Mouse (Mus musculus) activated CD4-positive, CD25-positive, alpha-beta regulatory T cell, adult 4 months (primary cell): ENCODE data around the gene Dlg1. TPM values are rescaled to one million over a fixed set of nuclear protein-coding genes. Genes with fewer than 3 reads are reported as not detected.

ENCODE experiments used
- ATAC-seq: one replicate; pipeline ENCODE4 v1.8.0; 2017
- polyA plus RNA-seq, 2 experiments: library from polyadenylated mRNA; unstranded; fragments of 100-300 nt; shearing (Covaris generic); gene quantifications; one replicate each; pipeline ENCODE4 v1.2.1; 2017

The Dlg1 gene
- polyA plus RNA-seq, 2 experiments from 2014 or later: 20.6 to 29.1 TPM

GRCm38 (mm10) chr16:31908959-31909358 is 245.7 kb downstream of the Dlg1 start:
- ATAC-seq: no peak

DNA sequence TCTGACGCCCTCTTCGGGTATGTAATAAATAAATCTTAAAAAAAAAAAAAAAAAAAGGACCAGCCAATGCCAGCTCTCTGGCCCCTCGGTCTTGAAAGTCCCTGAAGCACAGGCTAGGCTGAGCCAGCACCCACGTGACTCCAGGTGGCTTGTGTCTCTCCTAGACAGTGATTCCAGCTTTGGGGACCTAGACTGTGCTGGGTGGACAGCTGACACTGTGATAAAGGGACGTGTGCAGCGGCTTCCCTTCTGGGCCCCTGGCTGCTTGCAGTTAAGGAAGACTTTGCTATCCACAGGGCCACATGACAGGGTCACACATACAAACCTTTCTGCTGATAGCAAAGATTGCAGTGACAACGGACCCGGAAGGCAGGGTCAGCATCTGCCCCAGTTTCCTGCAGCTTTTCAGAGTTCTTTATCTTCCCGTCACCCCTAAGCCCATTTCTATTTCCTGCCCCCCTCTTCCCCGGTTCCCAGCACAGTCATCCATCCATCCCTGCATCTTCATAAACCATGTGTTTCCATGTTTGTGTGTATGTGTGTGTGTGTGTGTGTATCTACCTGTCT is 247.1 kb downstream of the Dlg1 start:
- no peak for ATAC-seq

- ATAC-seq: no peak
Observed at GRCm38 (mm10) chr16:31917776-31918175, 254.5 kb downstream of the Dlg1 start.

DNA sequence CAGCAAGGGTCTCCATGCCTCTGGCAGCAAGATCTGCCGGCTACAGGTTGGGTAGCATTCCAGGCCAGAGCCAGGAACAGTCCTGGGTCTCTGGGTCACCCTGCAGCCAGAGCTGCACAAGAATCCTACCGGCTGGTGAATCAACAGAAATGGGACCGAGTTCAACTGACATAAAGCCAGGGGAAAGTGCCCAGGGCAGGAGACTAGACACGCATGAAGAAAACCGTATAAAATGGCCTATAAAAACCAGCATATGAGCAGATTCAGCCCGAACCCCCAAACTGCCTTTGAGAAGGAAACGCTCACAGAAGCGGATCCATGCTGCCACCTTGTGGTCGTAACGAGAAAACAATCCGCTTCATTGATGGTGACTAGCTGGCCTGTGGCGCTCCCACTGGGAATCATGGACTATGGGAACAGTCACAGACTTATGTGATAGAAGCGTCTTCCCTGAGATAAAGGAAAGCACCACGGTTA is 255.0 kb downstream of the Dlg1 start:
- no peak for ATAC-seq

DNA sequence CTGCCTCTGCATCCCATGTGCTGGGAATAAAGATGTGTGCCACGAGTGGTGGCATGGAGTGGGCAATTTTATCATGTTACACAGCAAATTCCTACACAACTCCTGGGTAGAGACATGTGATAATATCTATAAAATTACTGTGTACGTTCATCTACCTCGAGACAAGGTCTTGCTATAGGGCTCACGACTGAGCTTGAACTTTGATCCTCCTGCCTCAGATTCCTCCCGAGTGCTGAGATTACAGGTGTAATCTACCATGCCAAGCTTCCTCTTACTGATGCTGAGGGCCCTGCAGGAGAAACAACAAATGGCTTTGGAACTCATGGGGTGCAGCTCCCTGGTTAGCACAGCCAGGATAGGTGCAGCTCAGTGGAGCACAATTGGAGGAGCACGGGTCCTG is 261.1 kb downstream of the Dlg1 start:
- no peak for ATAC-seq

Other genes starting within 250 kb of the Dlg1 start
- gene Bdh1, start 241.2 kb upstream of the Dlg1 start, polyA plus RNA-seq: 10 to 100 TPM; 20.5 to 20.7 TPM
- gene Meltf, start 215.4 kb downstream of the Dlg1 start, polyA plus RNA-seq: not detected